Mouse (Mus musculus) stomach, adult 2 months (tissue): ENCODE data around the gene Slc31a1. TPM values are rescaled to one million over a fixed set of nuclear protein-coding genes. Genes with fewer than 3 reads are reported as not detected.

Experiments used
- polyA plus RNA-seq: library from polyadenylated mRNA; depleted of rRNA; stranded (reverse); fragments of >200 nt; gene quantifications from 2 replicates; pipeline ENCODE4 v1.2.3, GENCODE M21; 2012; rRNA removed

Gene Slc31a1
- polyA plus RNA-seq, result 6.1 and 6.3 TPM in 2 replicates

DNA sequence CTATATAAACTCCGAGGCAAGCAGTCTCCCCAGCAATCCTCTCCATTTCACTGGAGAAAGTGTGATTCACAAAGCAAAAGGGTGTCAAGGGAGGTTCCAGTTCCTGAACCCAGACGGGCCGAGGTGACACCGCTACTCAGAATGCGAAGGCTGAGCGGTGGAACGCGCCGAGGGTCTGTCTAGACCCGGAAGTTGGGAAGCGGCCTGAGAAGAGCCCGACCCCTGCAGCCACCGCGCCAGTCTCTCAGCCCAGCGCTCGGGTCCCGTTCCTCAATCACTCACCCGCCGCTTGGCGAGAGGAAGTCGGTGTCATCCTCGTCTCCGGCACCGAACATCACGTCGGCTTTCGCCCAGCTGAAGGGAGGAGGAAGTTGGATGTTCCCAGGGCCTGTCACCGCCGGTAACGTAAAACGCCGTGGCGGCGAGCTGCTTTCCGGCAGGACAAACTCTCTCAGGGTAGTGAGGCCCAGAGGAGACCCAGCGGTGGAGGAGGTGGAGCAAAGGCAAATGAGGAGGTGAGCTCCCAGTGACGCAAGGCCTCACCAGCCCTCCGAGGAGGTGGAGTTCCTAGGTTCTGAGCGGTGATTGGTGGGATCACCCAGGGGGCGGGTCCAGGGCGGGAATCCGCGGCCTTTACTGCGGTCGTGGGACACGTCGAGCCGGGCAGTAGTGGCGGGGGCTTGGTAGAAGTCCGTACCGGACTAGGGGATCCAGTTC, at the start of gene Slc31a1, which contains the start of gene Fkbp15:
TSS of gene Slc31a1 (plus strand) at position 640 of the 717 bp plus-strand sequence.
TSS of gene Fkbp15 (minus strand) at position 461 of the 717 bp plus-strand sequence.

DNA sequence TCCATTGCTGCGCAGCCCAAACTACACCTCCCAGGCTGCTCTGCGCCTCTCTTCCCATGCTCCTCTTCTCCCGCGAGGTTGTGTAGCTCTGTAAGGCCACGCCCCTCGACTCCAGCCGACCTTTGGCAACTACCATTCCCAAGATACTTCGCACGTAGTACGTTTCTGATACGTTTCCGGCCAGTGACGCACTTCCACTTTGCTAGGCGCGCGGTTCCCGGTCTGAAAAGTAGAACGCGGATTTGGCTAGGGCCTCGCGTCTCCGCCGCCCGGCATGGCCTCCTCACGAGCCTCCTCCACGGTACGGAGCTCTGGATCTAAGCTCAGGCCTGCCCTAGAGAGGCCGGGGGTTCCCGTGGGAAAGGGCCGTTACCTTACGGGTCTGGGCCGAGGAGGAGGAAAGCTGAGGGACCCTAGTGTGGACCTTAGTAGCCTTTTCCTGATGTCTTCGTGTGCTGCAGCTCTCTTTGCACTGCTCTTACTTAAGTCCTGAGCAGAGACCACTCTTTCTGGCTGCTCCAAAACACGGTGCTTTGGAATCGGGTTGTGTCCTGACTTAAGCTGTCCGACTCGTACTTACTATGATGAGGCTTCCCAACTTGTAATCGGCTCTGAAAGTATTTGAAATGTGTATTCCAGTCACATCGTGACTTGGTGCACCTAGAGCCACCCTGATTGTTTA, 48.2 kb downstream of the Slc31a1 start, which contains the start of the genes Cdc26 and Prpf4:
TSS of gene Cdc26 (minus strand) at position 42 of the 682 bp plus-strand sequence.
TSS of gene Prpf4 (plus strand) at position 197 of the 682 bp plus-strand sequence.

DNA sequence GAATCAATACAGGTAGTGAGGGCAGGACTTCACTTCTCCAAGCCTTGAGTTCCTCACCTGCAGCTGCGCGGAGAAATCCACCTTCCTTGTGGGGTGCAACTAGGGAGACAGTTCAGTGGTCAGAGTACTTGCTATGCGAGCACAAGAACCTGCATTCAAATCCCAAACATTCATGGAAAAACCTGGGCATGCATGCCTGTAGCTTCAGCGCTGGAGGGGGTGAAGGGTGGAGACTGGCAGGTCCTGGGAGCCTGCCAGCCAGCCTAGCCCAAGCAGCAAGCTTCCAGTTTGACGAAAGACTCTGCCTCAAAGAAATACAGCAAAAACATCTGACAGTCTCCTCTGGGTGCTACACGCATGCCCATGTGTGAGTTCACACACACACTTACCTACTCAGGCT, 74.6 kb downstream of the Slc31a1 start, which contains the start of gene Rnf183:
TSS of gene Rnf183 (minus strand) at position 172 of the 400 bp plus-strand sequence.

Other genes starting within 250 kb of the Slc31a1 start
- not detected in 2 replicates for gene Mup21, start 209.9 kb upstream of the Slc31a1 start, polyA plus RNA-seq
- gene Zfp37, start 129.7 kb upstream of the Slc31a1 start, polyA plus RNA-seq, result 0.09 TPM in 1 of 2 replicates, not detected in the other
- gene Slc31a2, start 98.2 kb upstream of the Slc31a1 start, polyA plus RNA-seq, result 18.9 and 22.0 TPM in 2 replicates
- gene Fkbp15, start 179 bp upstream of the Slc31a1 start, polyA plus RNA-seq, result 11.2 and 11.3 TPM in 2 replicates
- 5.6 and 6.1 TPM in 2 replicates for gene Cdc26, start 47.9 kb downstream of the Slc31a1 start, polyA plus RNA-seq
- gene Prpf4, start 48.1 kb downstream of the Slc31a1 start, polyA plus RNA-seq, result 1.5 and 2.5 TPM in 2 replicates
- 0.61 and 1.2 TPM in 2 replicates for gene Rnf183, start 74.5 kb downstream of the Slc31a1 start, polyA plus RNA-seq
- gene Wdr31, start 110.2 kb downstream of the Slc31a1 start, polyA plus RNA-seq, result 0.56 and 0.94 TPM in 2 replicates
- 34.3 and 51.2 TPM in 2 replicates for gene Bspry, start 119.3 kb downstream of the Slc31a1 start, polyA plus RNA-seq
- 7.8 and 12.7 TPM in 2 replicates for gene Hdhd3, start 142.7 kb downstream of the Slc31a1 start, polyA plus RNA-seq
- 103 and 172 TPM in 2 replicates for gene Alad, start 159.2 kb downstream of the Slc31a1 start, polyA plus RNA-seq
- 4.4 and 4.7 TPM in 2 replicates for gene Pole3, start 164.3 kb downstream of the Slc31a1 start, polyA plus RNA-seq
- gene 4933430I17Rik, start 164.6 kb downstream of the Slc31a1 start, polyA plus RNA-seq, result 0.05 TPM in 1 of 2 replicates, not detected in the other
- 12.2 and 14.3 TPM in 2 replicates for gene Rgs3, start 199.1 kb downstream of the Slc31a1 start, polyA plus RNA-seq